Mouse (Mus musculus) ovary, postnatal 14 days (tissue): ENCODE measurements around the gene Fam219a.

Experiments
- DNase-seq: peaks from one replicate; pipeline ENCODE4 v3.0.0; 2022; ENCODE audit warnings: low spot score

Gene Fam219a

DNA sequence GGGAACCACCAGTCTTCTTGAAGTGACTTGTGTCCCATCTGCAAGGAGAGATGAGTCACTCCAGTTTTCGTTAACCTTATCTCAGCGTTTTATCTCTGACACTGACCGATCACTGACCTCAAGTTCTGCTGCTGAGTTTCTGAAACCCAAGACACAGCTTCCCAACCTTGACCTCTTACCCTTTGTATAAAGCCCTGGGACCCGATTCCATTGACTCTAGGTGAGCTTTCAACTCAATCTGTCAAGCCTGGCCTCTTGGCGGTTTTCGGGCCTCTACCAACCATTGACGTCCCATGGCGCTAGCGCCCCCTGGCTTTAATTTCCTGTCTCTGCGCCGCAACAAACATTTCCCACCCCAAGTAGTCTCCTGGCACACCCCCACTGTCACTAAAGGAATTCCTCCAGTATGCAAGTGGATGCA lies 64.2 kb downstream of the Fam219a start:
- no peak for DNase-seq

DNA sequence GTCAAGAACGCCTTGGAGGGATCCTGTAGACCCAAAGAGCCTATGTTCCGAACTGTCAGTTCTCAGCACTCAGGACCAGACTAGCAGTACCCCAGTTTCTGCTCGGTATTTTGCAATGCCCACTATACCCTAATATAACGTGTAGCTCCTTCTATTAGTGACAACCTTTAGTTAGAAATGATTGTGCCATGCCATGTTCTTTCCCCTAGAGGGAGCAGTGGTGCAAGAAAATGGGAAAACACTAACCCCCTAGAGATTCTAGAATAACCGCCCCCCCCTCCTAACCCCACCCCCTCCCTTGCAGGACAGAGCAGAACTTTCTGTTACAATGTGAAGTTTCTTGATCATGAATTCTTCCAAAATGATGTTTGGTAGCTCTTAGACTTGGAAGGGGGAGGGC lies 65.0 kb downstream of the Fam219a start:
- DNase-seq: no peak

GRCm38 (mm10) chr4:41502986-41503412 lies 66.3 kb downstream of the Fam219a start, which contains the start of gene AI464131:
Gene AI464131, minus strand, starts transcription at chr4:41503076.
- DNase-seq: peak; percentile 95

- no peak for DNase-seq
Observed at GRCm38 (mm10) chr4:41502171-41502940, 67.0 kb downstream of the Fam219a start.

DNA sequence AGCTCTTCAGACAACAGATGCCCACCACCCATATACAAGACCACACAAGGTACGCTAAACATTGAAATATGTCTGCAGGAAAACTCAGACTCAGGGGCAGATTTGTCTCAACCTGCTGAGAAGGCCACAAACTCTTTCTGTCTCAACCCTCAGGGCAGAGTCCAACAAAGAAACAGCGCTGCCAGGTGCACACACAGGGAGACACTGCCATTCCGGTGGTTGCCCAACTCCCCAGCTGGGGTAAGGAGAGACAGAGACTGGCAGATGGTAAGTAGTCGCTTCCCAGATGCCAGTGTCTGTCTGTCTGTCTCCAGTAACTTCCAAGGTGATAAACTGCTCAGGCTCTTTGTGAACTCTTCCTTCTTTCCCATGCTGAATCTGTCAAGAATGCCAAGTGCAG lies 68.6 kb downstream of the Fam219a start:
- DNase-seq: no peak

DNA sequence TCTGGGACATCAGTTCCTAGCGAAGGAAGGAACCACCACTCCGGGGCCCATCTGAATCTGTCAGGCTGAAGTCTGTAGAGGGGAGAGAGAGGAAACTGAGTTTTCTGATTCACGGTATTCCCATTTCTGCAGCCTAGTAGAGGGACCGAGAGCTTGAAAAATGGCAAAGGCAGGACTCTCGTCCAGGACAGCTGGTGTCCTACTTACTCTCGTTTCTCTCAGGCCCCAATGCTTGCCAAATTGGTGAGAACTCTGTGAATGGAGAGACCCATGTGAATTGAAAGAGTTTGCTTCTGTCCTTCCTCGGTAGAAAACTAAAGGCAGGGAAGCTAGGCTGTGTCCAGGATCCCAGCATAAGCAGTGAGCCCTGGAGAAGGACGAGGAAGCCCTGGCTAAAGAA lies 69.7 kb downstream of the Fam219a start:
- no peak for DNase-seq

GRCm38 (mm10) chr4:41498921-41499391 lies 70.4 kb downstream of the Fam219a start:
- no peak for DNase-seq

- no peak for DNase-seq
Observed at GRCm38 (mm10) chr4:41497995-41498845, 71.1 kb downstream of the Fam219a start.

GRCm38 (mm10) chr4:41497579-41497978 lies 71.8 kb downstream of the Fam219a start:
- DNase-seq: no peak

- DNase-seq: no peak
Observed at GRCm38 (mm10) chr4:41497046-41497445, 72.3 kb downstream of the Fam219a start.

DNA sequence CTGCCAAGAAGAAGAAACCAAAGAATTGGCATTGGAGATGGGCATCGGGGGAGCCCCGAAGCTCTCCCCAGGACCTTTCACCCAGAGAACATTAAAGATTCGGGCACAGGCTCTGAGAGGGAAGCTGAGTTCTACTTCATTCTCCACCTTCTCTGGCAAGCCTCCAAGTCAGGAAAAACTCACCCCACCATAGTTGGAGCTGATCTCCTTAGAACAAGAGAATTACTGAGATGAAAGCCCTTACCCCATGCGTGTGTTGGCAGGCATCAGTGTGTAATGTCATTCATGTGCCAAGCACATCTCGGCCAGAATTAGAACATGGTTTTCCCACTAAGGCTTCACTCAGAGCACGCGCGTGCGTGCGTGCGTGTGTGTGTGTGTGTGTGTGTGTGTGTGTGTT lies 73.5 kb downstream of the Fam219a start:
- DNase-seq: no peak

GRCm38 (mm10) chr4:41495076-41495475 lies 74.3 kb downstream of the Fam219a start:
- no peak for DNase-seq

DNA sequence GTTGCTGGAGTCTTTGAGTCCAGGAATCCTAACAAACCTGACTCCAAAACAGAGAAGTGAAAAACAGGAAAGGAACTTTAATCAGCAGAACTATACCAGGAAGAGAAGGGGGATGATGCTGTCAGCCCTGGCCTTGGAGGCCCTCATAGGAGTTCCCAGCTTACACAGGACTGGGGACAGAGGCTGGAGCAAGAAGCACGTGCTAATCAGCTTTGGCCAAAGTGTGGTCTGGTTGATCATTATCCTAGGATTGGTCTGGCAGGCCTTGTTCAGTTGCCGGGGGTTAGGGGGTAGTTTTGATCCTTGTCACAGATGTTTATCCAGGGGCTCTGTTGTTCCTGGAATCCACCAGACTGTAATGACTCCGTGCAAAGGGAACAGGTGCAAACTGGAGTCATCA lies 75.0 kb downstream of the Fam219a start:
- no peak for DNase-seq

DNA sequence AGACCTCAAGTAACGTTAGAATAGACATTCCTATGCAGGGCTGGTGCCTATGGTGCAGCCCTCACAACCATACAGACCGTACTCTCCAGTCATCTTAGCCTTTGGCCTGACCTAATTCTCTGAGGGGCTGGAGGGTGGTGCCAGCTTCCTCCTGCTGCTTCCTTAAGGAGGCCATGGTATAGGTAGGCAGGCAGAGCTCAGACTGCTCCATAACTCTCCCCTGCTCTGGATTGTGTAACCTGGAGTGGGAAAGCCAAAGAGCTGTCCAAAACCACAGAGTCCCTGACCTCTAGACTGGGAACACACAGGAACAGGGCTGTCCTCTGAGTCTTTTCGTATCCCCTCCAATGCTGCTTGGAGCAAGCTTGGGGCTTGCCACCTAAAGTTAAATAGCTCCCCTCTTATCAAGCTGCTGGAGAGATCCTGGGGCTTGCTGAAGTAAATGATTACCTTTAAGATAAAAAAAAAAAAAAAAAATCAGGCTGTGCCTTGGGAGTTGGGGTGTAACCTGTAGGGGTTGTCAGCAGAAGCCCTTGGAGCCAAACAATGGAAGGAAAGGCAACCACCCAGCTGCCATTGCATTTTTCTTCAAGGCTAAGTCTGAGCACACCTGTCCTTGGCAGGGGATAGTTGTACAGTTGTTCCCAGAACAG lies 75.7 kb downstream of the Fam219a start:
- no peak for DNase-seq

- DNase-seq: no peak
Observed at GRCm38 (mm10) chr4:41492951-41493350, 76.4 kb downstream of the Fam219a start.

GRCm38 (mm10) chr4:41481601-41482017 lies 87.7 kb downstream of the Fam219a start:
- DNase-seq: peak; percentile 69

- peak; percentile 59 for DNase-seq
Observed at GRCm38 (mm10) chr4:41480254-41480653, 89.1 kb downstream of the Fam219a start.

DNA sequence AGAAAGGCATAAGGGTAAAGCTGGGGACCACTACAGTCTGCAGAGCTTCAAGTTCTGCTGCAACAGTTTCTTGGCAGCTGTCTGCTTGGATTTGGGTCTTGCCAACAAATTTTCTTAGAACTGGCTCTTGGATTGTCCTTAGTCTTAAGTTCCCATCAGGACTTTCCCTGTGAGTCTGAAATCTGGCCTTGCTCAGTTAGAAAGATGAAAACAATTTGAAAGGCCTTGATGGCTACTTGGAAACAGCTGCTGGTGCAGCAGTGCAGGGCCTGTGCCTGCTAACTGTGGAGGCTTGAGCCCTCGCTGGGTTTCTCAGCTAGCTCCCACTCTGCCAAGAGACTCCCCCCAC lies 89.9 kb downstream of the Fam219a start:
- DNase-seq: peak; percentile 47

DNA sequence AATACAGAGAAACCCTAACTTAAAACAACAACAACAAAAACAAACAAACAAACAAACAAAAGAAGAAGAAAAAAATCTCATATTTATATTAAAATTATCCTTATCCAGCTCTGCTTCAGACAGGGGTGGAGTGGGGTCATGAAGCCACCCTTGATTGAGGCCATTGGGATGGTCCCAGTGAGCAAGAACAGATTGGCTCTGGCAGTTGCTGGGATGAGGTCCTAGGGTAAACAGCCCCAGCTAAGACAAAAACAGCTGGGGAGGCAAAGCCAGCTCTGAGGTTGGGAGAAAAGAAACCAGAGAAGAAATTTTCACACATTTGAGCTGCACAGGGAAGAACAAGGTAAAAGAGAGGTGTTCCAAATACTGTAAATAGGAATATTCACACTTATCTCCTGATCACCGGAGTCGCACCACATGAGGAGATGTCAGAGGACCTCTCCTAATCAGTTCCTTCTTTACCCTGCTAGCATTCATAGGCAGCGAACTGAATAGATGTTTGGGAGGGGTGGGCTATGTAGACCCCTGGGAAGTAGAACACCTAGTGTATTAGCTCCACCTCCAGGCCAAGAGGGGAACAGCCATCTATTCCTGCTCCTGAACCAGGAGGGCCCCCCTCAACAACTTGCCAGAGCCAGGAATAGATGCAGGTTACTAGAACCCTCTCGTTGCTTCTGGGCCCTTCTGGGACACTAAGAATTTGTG lies 90.4 kb downstream of the Fam219a start:
- no peak for DNase-seq

GRCm38 (mm10) chr4:41477648-41478160 lies 91.6 kb downstream of the Fam219a start:
- DNase-seq: no peak

DNA sequence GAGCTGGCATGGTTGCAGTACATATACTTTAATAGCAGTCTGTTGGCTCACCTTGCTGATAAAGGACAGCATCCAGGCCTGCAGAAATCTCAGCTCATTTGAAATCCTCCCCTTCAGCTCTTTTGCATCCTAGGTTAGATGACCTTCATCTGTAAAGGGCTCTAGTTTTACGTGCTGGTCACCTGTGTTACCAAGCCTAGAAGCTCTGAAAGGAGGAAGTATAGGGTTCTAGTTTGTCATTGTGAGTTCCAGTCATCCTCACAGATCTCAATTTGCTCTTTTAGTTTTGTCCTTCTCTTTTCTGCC lies 98.0 kb downstream of the Fam219a start:
- no peak for DNase-seq
